Mouse (Mus musculus): ENCODE measurements around the gene Mms22l. TPM values are rescaled to one million over a fixed set of nuclear protein-coding genes. Genes with fewer than 3 reads are reported as not detected.
"Not testable (repeated sequence)": the region's sequence is repeated elsewhere in the genome, so short reads cannot be mapped to it uniquely, and the experiment has no call there.

Mms22l gene
- 14.7 and 15.3 TPM in 2 replicates for polyA plus RNA-seq (2015; fragmentation: Nextera tagmentation; extraction: Ambion mirVana)

DNA sequence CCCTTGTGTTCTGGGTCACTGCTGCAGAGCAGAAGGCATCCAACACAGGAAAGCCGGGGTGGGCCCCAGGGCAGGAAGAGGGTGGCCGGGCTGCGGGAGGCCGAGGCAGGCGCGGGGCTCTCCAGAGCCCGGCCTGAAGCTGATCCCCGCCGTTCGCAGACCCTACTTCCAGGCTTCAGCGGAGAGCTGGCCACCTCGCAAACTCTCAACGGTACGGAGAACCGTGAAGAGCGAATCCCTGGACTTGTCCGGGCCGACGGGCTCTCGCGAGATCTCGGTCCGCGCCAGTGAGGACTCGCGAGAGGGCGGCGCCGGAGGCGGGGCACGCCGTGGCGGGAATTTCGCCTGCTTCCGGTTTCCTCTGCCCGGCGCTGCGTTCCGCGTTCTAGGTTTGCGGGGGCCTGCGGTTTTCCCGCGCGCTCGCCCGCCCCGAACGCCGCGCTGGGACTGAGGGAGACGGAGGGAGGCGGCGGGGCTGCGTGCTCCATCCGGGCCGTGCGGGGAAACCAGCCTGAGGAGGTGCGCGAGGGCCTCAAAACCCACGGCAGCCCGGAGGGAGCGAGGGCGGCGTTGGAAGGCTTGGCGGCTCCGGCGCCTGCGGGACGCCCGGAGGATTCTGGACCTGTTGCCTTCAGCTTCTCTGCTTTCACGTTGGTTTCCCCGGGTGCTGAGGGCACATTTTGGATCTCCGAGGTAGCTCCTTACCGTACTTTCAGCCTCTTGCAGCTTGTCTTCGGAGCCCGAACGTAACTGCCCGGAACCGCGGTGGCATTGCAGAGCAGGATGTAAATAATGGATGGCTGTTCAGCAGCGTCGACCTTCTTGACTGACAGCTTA, at the start of gene Mms22l:
Gene Mms22l (plus strand): TSS at position 336 of the 837 bp plus-strand sequence.
- peaks cover 10% of the 10 kb centered on the region for H3K4me1 ChIP-seq (replicated peaks)
- peak within 1 kb of the TSS; percentile 91 for H3K9ac ChIP-seq (replicated peaks)
- no peaks in the 10 kb centered on the region for H3K27me3 ChIP-seq
- 0 out of 2 replicates have a peak, but pooled peaks cover 3% of the 10 kb centered on the region for H3K9me3 ChIP-seq
- H3K4me2 ChIP-seq (replicated peaks): peak within 1 kb of the TSS; percentile 72
- H3K27ac ChIP-seq: peak within 1 kb of the TSS; percentile 95
- under 1% methylated on average over 83 of the region's 83 CpGs for WGBS
- peak within 1 kb of the TSS; percentile 92 for H3K4me3 ChIP-seq (replicated peaks)
- ATAC-seq: peak; percentile 99
- no peaks in the 10 kb centered on the region for H3K36me3 ChIP-seq

- 91% methylated on average over 4 of the region's 4 CpGs for WGBS
- not testable (repeated sequence) for H3K27ac ChIP-seq; H3K4me1 ChIP-seq (replicated peaks); H3K36me3 ChIP-seq; H3K27me3 ChIP-seq; H3K4me3 ChIP-seq (replicated peaks); ATAC-seq; H3K9ac ChIP-seq (replicated peaks); H3K9me3 ChIP-seq; H3K4me2 ChIP-seq (replicated peaks)
These were observed 12.2 kb upstream of the Mms22l start for GRCm38 (mm10) chr4:24484046-24484445.

DNA sequence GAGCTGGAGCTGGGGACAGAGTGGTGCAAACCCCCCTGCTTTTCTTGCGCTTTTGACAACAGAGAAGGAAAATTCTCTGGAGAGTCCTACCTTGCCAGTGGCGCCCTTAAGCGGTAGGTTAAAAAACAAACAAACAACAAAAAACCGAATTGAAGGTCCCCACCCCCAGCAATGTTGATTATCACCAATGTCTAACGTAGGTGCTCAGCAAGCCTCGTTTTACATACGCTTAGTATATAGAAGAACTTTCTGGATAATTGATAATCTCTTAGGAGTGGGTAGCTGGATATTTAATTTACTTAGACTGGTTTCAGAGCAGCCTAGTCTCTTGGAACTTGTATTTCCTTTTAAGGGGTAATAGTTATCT, 685 bp downstream of the Mms22l start:
- Histone ChIP-seq H3K9me3 (0 out of 2 replicates have a peak, but pooled peaks cover 3% of the 10 kb centered on the region), H3K4me1 (replicated peaks) (peaks cover 10% of the 10 kb centered on the region), H3K27me3 (no peaks in the 10 kb centered on the region), H3K9ac (replicated peaks) (peak overlapping the region; percentile 91), H3K4me2 (replicated peaks) (peak overlapping the region; percentile 72), H3K4me3 (replicated peaks) (peak overlapping the region; percentile 92), H3K27ac (peak overlapping the region; percentile 68), H3K36me3 (no peaks in the 10 kb centered on the region)
- ATAC-seq: no peak
- under 1% methylated on average over 7 of the region's 7 CpGs for WGBS

DNA sequence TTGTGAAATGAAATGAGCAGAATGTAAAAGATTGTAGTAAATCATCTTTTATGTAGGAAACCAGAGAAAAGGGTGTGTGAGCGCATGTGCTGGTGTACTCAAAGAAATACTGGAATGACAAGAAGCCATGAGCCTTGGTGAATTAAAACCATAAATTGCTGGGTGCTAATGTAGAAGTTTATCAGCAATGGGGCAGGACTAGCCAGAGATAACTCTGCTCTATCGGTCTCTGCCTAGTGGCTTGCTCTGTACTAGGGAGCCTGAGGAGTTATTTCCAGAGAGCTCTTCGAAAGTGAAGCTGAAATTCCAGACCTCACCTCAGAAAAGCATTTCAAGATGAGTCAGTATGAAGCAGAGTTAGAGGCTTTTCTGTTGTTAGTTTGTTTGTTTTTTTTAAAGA, 12.9 kb downstream of the Mms22l start:
- WGBS: 97% methylated on average over 3 of the region's 3 CpGs
- H3K27me3 ChIP-seq: no peaks in the 10 kb centered on the region

GRCm38 (mm10) chr4:24536989-24537388, 40.7 kb downstream of the Mms22l start:
- H3K9ac ChIP-seq (replicated peaks): no peak overlapping the region
- no peak for ATAC-seq
- no peaks in the 10 kb centered on the region for H3K27me3 ChIP-seq
- no peaks in the 10 kb centered on the region for H3K9me3 ChIP-seq
- H3K4me1 ChIP-seq (replicated peaks): no peaks in the 10 kb centered on the region
- H3K4me2 ChIP-seq (replicated peaks): no peak overlapping the region
- no peaks in the 10 kb centered on the region for H3K36me3 ChIP-seq
- no peak overlapping the region for H3K27ac ChIP-seq
- no peak overlapping the region for H3K4me3 ChIP-seq (replicated peaks)
- 82% methylated on average over 4 of the region's 4 CpGs for WGBS

More for the DNA sequence above, 12.9 kb downstream of the Mms22l start:
- Histone ChIP-seq H3K4me1 (replicated peaks) (no peaks in the 10 kb centered on the region), H3K9ac (replicated peaks) (no peak overlapping the region), H3K9me3 (no peaks in the 10 kb centered on the region), H3K36me3 (peaks cover 5% of the 10 kb centered on the region; the same call in 1 of the 2 replicates), H3K27ac (no peak overlapping the region), H3K4me3 (replicated peaks) (no peak overlapping the region), H3K4me2 (replicated peaks) (no peak overlapping the region)
- ATAC-seq: no peak

- no peak overlapping the region for H3K4me3 ChIP-seq (replicated peaks)
- 89% methylated on average over 3 of the region's 3 CpGs for WGBS
- ATAC-seq: no peak
- H3K9ac ChIP-seq (replicated peaks): no peak overlapping the region
- H3K9me3 ChIP-seq: no peaks in the 10 kb centered on the region
- no peak overlapping the region for H3K4me2 ChIP-seq (replicated peaks)
- peaks cover 19% of the 10 kb centered on the region for H3K4me1 ChIP-seq (replicated peaks)
- peak overlapping the region; percentile 56; the same call in 1 of the 2 replicates for H3K27ac ChIP-seq
- H3K27me3 ChIP-seq: no peaks in the 10 kb centered on the region
- no peaks in the 10 kb centered on the region for H3K36me3 ChIP-seq
These were observed 47.2 kb downstream of the Mms22l start for GRCm38 (mm10) chr4:24543421-24543820.

- Histone ChIP-seq H3K27ac (peak overlapping the region; percentile 68), H3K4me3 (replicated peaks) (no peak overlapping the region), H3K9ac (replicated peaks) (no peak overlapping the region), H3K36me3 (no peaks in the 10 kb centered on the region), H3K27me3 (no peaks in the 10 kb centered on the region), H3K4me2 (replicated peaks) (peak overlapping the region; percentile 17; the same call in 1 of the 2 replicates), H3K4me1 (replicated peaks) (peaks cover 20% of the 10 kb centered on the region), H3K9me3 (no peaks in the 10 kb centered on the region)
- 11% methylated on average over 5 of the region's 5 CpGs for WGBS
- peak; percentile 99 for ATAC-seq
These were observed 48.5 kb downstream of the Mms22l start for GRCm38 (mm10) chr4:24544677-24545151.

- H3K36me3 ChIP-seq: no peaks in the 10 kb centered on the region
- peak; percentile 90 for ATAC-seq
- no peaks in the 10 kb centered on the region for H3K27me3 ChIP-seq
- H3K4me1 ChIP-seq (replicated peaks): peaks cover 8% of the 10 kb centered on the region
- no peaks in the 10 kb centered on the region for H3K9me3 ChIP-seq
- H3K27ac ChIP-seq: no peak overlapping the region
- WGBS: 25% methylated on average over 6 of the region's 6 CpGs
- H3K4me2 ChIP-seq (replicated peaks): peak overlapping the region; percentile 19
- H3K4me3 ChIP-seq (replicated peaks): no peak overlapping the region
- H3K9ac ChIP-seq (replicated peaks): no peak overlapping the region
These were observed 60.0 kb downstream of the Mms22l start for GRCm38 (mm10) chr4:24556116-24556820.

GRCm38 (mm10) chr4:24557149-24557548, 60.9 kb downstream of the Mms22l start:
- Histone ChIP-seq H3K27ac (no peak overlapping the region), H3K4me3 (replicated peaks) (no peak overlapping the region), H3K36me3 (no peaks in the 10 kb centered on the region), H3K9ac (replicated peaks) (no peak overlapping the region), H3K4me2 (replicated peaks) (no peak overlapping the region), H3K9me3 (no peaks in the 10 kb centered on the region), H3K4me1 (replicated peaks) (peaks cover 8% of the 10 kb centered on the region), H3K27me3 (no peaks in the 10 kb centered on the region)
- ATAC-seq: no peak
- 83% methylated on average over 4 of the region's 4 CpGs for WGBS

DNA sequence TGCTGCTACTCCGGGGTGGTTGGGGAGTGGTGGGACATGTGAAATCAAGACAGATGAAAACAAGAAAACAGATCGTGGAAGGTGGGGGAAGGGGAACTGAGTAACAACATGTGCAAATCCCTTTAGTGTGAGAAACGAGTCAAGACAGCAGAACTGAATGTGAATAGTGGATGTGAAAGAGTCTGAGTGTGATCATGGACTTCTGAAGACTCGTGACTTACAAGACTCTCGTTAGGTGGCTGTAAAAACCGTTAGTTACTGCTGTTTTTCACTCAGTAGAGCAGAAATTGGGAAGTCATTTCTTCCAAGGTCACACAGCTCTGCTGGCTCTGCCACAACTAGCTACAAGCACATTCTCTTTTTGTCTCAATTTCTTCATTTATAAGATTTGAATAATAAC, 71.8 kb downstream of the Mms22l start:
- ATAC-seq: no peak
- Histone ChIP-seq H3K27ac (no peak overlapping the region), H3K4me2 (replicated peaks) (no peak overlapping the region), H3K9ac (replicated peaks) (no peak overlapping the region), H3K4me1 (replicated peaks) (peaks cover 7% of the 10 kb centered on the region), H3K9me3 (no peaks in the 10 kb centered on the region), H3K4me3 (replicated peaks) (no peak overlapping the region), H3K36me3 (no peaks in the 10 kb centered on the region), H3K27me3 (no peaks in the 10 kb centered on the region)
- WGBS: 59% methylated on average over 6 of the region's 6 CpGs

DNA sequence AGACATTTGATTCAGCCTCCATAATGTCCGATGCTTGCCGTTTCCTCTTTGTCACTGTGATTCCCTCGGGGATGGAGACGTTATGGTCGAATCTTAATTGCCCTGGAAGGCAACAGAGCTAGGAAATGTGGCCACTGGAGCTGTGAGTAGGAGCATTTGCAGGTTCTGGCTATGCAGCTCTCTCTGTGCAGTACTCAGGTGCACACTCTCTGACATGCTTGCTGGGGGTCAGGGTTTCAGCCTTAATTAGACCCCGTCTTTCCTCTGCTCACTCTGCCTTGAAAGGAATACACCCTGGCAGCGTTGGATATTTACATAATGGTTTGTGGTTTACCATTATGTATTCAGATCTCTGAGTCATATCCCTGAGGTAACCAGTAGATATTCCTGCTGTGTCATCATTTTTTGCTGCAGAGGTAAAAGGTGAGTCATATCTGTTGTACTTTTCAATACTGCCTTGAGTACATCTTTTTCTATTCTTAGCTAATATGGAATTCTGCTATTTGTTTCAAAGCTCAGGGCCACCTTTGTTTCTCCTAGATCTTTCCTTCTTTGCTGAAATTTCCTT, 72.8 kb downstream of the Mms22l start:
- Histone ChIP-seq H3K36me3 (no peaks in the 10 kb centered on the region), H3K9me3 (no peaks in the 10 kb centered on the region), H3K9ac (replicated peaks) (no peak overlapping the region), H3K4me3 (replicated peaks) (no peak overlapping the region), H3K4me2 (replicated peaks) (no peak overlapping the region), H3K4me1 (replicated peaks) (peaks cover 7% of the 10 kb centered on the region), H3K27ac (no peak overlapping the region), H3K27me3 (no peaks in the 10 kb centered on the region)
- no peak for ATAC-seq
- 52% methylated on average over 7 of the region's 7 CpGs for WGBS

GRCm38 (mm10) chr4:24574276-24574675, 78.0 kb downstream of the Mms22l start:
- H3K4me1 ChIP-seq (replicated peaks): peaks cover 1% of the 10 kb centered on the region; the same call in 1 of the 2 replicates
- no peaks in the 10 kb centered on the region for H3K27me3 ChIP-seq
- WGBS: 18% methylated on average over 6 of the region's 6 CpGs
- ATAC-seq: peak; percentile 87; the same call in 1 of the 2 replicates
- no peak overlapping the region for H3K4me3 ChIP-seq (replicated peaks)
- no peaks in the 10 kb centered on the region for H3K9me3 ChIP-seq
- no peak overlapping the region for H3K4me2 ChIP-seq (replicated peaks)
- H3K9ac ChIP-seq (replicated peaks): no peak overlapping the region
- H3K27ac ChIP-seq: no peak overlapping the region
- 0 out of 2 replicates have a peak, but pooled peaks cover 4% of the 10 kb centered on the region for H3K36me3 ChIP-seq

All from midbrain, embryonic 13.5 days (tissue).